Mouse (Mus musculus): ENCODE results near the gene Asb2. TPM values are rescaled to one million over a fixed set of nuclear protein-coding genes. Genes with fewer than 3 reads are reported as not detected.

Asb2 gene
- total RNA-seq, 2 experiments from 2014 or later = 344 to 526 TPM

GRCm38 (mm10) chr12:103281491-103281890, 74.3 kb downstream of the Asb2 start:
- intact Hi-C loops (cut with DNase I) = no loop called here
- no peak for DNase-seq

- no peak for DNase-seq
- intact Hi-C loops (cut with DNase I) = no loop called here
Measured at GRCm38 (mm10) chr12:103276422-103276821, 79.4 kb downstream of the Asb2 start.

- intact Hi-C loops (cut with DNase I) = no loop called here
- DNase-seq = no peak
Measured at GRCm38 (mm10) chr12:103273732-103274131, 82.1 kb downstream of the Asb2 start.

GRCm38 (mm10) chr12:103273051-103273450, 82.8 kb downstream of the Asb2 start:
- intact Hi-C loops (cut with DNase I) = no loop called here

GRCm38 (mm10) chr12:103272176-103272575, 83.6 kb downstream of the Asb2 start:
- intact Hi-C loops (cut with DNase I) = no loop called here
- DNase-seq = no peak

More at GRCm38 (mm10) chr12:103273051-103273450, 82.8 kb downstream of the Asb2 start:
- DNase-seq = no peak

Other genes starting within 250 kb of the Asb2 start
- 10 to 100 TPM; 19.0 to 37.2 TPM for gene Prima1, start 113.9 kb downstream of the Asb2 start, total RNA-seq (2021)
- gene Fam181a, start 45.0 kb downstream of the Asb2 start, total RNA-seq (2021) = not detected
- gene Otub2, start 32.7 kb upstream of the Asb2 start, total RNA-seq (2021) = 1 to 10 TPM; 1.8 to 4.5 TPM
- under 1 TPM in 1 of 2 experiments, not detected in 1; 0.71 TPM for gene 9330161L09Rik, start 51.8 kb upstream of the Asb2 start, total RNA-seq (2021)
- gene Ddx24, start 69.8 kb upstream of the Asb2 start, total RNA-seq (2021) = 10 to 100 TPM; 51.2 to 66.7 TPM
- 10 to 100 TPM; 48.9 to 70.6 TPM for gene Ifi27, start 78.2 kb upstream of the Asb2 start, total RNA-seq (2021)
- 10 to 100 TPM in 1 of 2 experiments, 1 to 10 TPM in 1; 7.6 to 33.2 TPM for gene Ifi27l2a, start 87.7 kb upstream of the Asb2 start, total RNA-seq (2021)
- not detected for gene Ifi27l2b, start 101.2 kb upstream of the Asb2 start, total RNA-seq (2021)
- gene Ppp4r4, start 176.3 kb upstream of the Asb2 start, total RNA-seq (2021) = under 1 TPM; 0.15 to 0.25 TPM

All from gastrocnemius, postnatal 36 days (tissue).